Mouse (Mus musculus) brain, embryonic 14.5 days (tissue): ENCODE data around the gene Tas1r2.

Source experiments
- CTCF ChIP-seq: fragments of 200-500 bp; IDR thresholded peaks from 2 replicates; pipeline ENCODE4 v1.5.1; 2012; ENCODE audit warnings: inconsistent platforms, mild to moderate bottlenecking, moderate library complexity, borderline replicate concordance; ENCODE audit not compliant: insufficient read depth, insufficient read length; ENCODE audit errors: extremely low read depth
- POLR2A ChIP-seq: fragments of 200-500 bp; IDR thresholded peaks from 2 replicates; pipeline ENCODE4 v1.6.1; 2012; ENCODE audit warnings: mild to moderate bottlenecking, inconsistent platforms, borderline replicate concordance; ENCODE audit not compliant: poor library complexity, insufficient read depth, insufficient read length, severe bottlenecking; ENCODE audit errors: extremely low read depth

DNA sequence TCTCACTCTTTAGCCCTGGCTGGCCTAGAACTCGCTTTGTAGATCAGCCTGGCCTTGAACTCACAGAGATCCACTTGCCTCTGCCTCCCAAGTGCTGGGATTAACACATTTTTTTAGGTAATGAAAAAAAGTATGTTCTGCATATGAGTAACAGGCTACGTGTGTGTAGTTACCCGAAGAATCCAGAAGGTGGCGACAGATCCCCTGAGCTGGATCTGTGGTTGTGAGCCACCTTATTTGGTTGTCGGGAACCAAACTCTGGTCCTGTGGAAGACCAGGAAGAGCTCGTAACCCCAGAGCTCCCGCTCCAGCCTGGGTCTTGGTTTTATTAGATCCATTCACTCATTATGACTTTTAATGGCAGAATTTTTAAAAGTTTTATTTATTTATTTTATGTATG is 6.4 kb upstream of the Tas1r2 start:
- TF ChIP-seq POLR2A (no peak), CTCF (peak; percentile 53; the same call in 1 of the 2 replicates)
